Mouse (Mus musculus): Measurements from ENCODE around the gene Abhd6.

- no peak for TF ChIP-seq CTCF (conservative IDR thresholded peaks at IDR 0.05; ENCODE audit: low read length)
- no peak for TF ChIP-seq POU5F1 (IDR thresholded peaks at IDR 0.05; ENCODE audit: borderline replicate concordance, low read length)
These were observed 39.4 kb downstream of the Abhd6 start for GRCm38 (mm10) chr14:8042120-8042519.
